Mouse (Mus musculus) cortical plate, adult 2 months (tissue): ENCODE measurements around the gene Tdrd5.
"Not testable (repeated sequence)": the region's sequence is repeated elsewhere in the genome, so short reads cannot be mapped to it uniquely, and the experiment has no call there.

Source experiments
- CTCF ChIP-seq: fragments of 200-500 bp; IDR thresholded peaks from 2 replicates; pipeline ENCODE4 v1.5.1; 2011; ENCODE audit warnings: mild to moderate bottlenecking, control low read depth, low read length; ENCODE audit not compliant: insufficient read depth; ENCODE audit errors: extremely low read depth
- POLR2A ChIP-seq: fragments of 200-500 bp; IDR thresholded peaks from 2 replicates; pipeline ENCODE4 v1.6.1; 2011; ENCODE audit warnings: mild to moderate bottlenecking, low read length, control low read depth; ENCODE audit not compliant: insufficient read depth; ENCODE audit errors: extremely low read depth

GRCm38 (mm10) chr1:156268546-156268945 is 34.9 kb downstream of the Tdrd5 start:
- TF ChIP-seq CTCF, POLR2A: not testable (repeated sequence)
